Mouse (Mus musculus) MEL (cell line): Measurements from ENCODE around the gene Csnk1g2. TPM values are rescaled to one million over a fixed set of nuclear protein-coding genes. Genes with fewer than 3 reads are reported as not detected.

Source experiments
- DNase-seq: peaks from one replicate; pipeline ENCODE4 v3.0.0; 2011; ENCODE audit warnings: low read depth, low spot score
- H3K27ac ChIP-seq: 2 replicates; pipeline ENCODE4 v1.5.1; 2012; ENCODE audit warnings: low read depth, mild to moderate bottlenecking, control low read depth, low read length, moderate library complexity; ENCODE audit not compliant: control insufficient read depth
- H3K27me3 ChIP-seq, 2 experiments: fragments of 150-350 bp in 1 of 2; sonication (generic) in 1 of 2; 2 replicates each; pipeline ENCODE4 v1.6.1; 2012; ENCODE audit warnings: low read length in 2 of 2, mild to moderate bottlenecking in 2 of 2, improper control_type of control experiment in 1 of 2, moderate library complexity in 1 of 2; ENCODE audit not compliant: insufficient read depth in 2 of 2, control insufficient read depth in 1 of 2
- H3K36me3 ChIP-seq, 2 experiments: 2 replicates each; pipeline ENCODE4 v1.6.1; 2012 to 2014; ENCODE audit warnings: low read length in 2 of 2, improper control_type of control experiment in 1 of 2, inconsistent platforms in 1 of 2, mild to moderate bottlenecking in 1 of 2; ENCODE audit not compliant: insufficient read depth in 2 of 2, control insufficient read depth in 1 of 2
- H3K4me1 ChIP-seq, 2 experiments: fragments of 150-350 bp in 1 of 2; sonication (generic) in 1 of 2; 2 replicates each; pipeline ENCODE4 v1.6.1; 2012; ENCODE audit warnings: low read length in 2 of 2, improper control_type of control experiment in 1 of 2, mild to moderate bottlenecking in 1 of 2; ENCODE audit not compliant: insufficient read depth in 2 of 2, control insufficient read depth in 1 of 2
- H3K4me3 ChIP-seq, 2 experiments: fragments of 150-350 bp in 1 of 2; sonication (generic) in 1 of 2; 2 replicates each; pipeline ENCODE4 v1.5.1; 2012; ENCODE audit warnings: low read depth in 2 of 2, low read length in 2 of 2, mild to moderate bottlenecking in 2 of 2, moderate library complexity in 2 of 2, control low read depth in 1 of 2, improper control_type of control experiment in 1 of 2; ENCODE audit not compliant: control insufficient read depth in 1 of 2, insufficient read depth in 1 of 2
- H3K79me2 ChIP-seq: 2 replicates; pipeline ENCODE4 v1.6.1; 2012; ENCODE audit warnings: mild to moderate bottlenecking, low read length, moderate library complexity; ENCODE audit not compliant: control insufficient read depth, poor library complexity, insufficient read depth
- H3K9ac ChIP-seq: 2 replicates; pipeline ENCODE4 v1.6.1; 2012; ENCODE audit warnings: low read depth, mild to moderate bottlenecking, control low read depth, low read length, moderate library complexity; ENCODE audit not compliant: control insufficient read depth, poor library complexity, severe bottlenecking
- H3K9me3 ChIP-seq: fragments of 150-350 bp; sonication (generic); replicated peaks from 2 replicates; pipeline ENCODE4 v1.6.1; 2012; ENCODE audit warnings: mild to moderate bottlenecking, low read length, improper control_type of control experiment, moderate library complexity; ENCODE audit not compliant: insufficient read depth
- BHLHE40 ChIP-seq: IDR thresholded peaks from 2 replicates; pipeline ENCODE4 v1.6.1; 2012; ENCODE audit warnings: low read depth, mild to moderate bottlenecking, inconsistent platforms, low read length, improper control_type of control experiment, borderline replicate concordance
- CTCF ChIP-seq, 3 experiments: IDR thresholded peaks in 2 of 3; conservative IDR thresholded peaks in 1 of 3; 2 replicates each; pipeline ENCODE4 v1.5.1; 2011 to 2012; ENCODE audit warnings: low read length in 3 of 3, low read depth in 2 of 3, mild to moderate bottlenecking in 2 of 3, improper control_type of control experiment in 1 of 3, inconsistent platforms in 1 of 3, mixed read lengths in 1 of 3, moderate library complexity in 1 of 3; ENCODE audit not compliant: control insufficient read depth in 1 of 3, insufficient read depth in 1 of 3, poor library complexity in 1 of 3, severe bottlenecking in 1 of 3
- E2F4 ChIP-seq: IDR thresholded peaks from 2 replicates; pipeline ENCODE4 v1.6.1; 2011; ENCODE audit warnings: low read depth, low read length, improper control_type of control experiment, borderline replicate concordance
- ELF1 ChIP-seq: IDR thresholded peaks from 2 replicates; pipeline ENCODE4 v1.6.1; 2014; ENCODE audit warnings: low read depth, mild to moderate bottlenecking, inconsistent platforms, low read length, improper control_type of control experiment, moderate library complexity
- ETS1 ChIP-seq: IDR thresholded peaks from 2 replicates; pipeline ENCODE4 v1.6.1; 2012; ENCODE audit warnings: low read depth, mild to moderate bottlenecking, inconsistent platforms, low read length, improper control_type of control experiment, moderate library complexity
- GABPA ChIP-seq: IDR thresholded peaks from 2 replicates; pipeline ENCODE4 v1.6.1; 2012; ENCODE audit warnings: low read depth, mild to moderate bottlenecking, inconsistent platforms, low read length, improper control_type of control experiment, moderate library complexity
- JUND ChIP-seq: IDR thresholded peaks from 2 replicates; pipeline ENCODE4 v1.6.1; 2011; ENCODE audit warnings: low read depth, mild to moderate bottlenecking, improper control_type of control experiment, low read length
- KAT2A ChIP-seq: conservative IDR thresholded peaks from 2 replicates; pipeline ENCODE4 v1.6.1; 2012; ENCODE audit warnings: low read depth, low read length, improper control_type of control experiment, inconsistent platforms
- MAZ ChIP-seq: IDR thresholded peaks from 2 replicates; pipeline ENCODE4 v1.6.1; 2012; ENCODE audit warnings: low read depth, mild to moderate bottlenecking, inconsistent platforms, low read length, improper control_type of control experiment
- MXI1 ChIP-seq: IDR thresholded peaks from 2 replicates; pipeline ENCODE4 v1.6.1; 2011; ENCODE audit warnings: mild to moderate bottlenecking, low read depth, low read length, improper control_type of control experiment
- MYB ChIP-seq: IDR thresholded peaks from 2 replicates; pipeline ENCODE4 v1.6.1; 2011; ENCODE audit warnings: mild to moderate bottlenecking, low read depth, low read length, improper control_type of control experiment
- MYC ChIP-seq: IDR thresholded peaks from 2 replicates; pipeline ENCODE4 v1.6.1; 2011; ENCODE audit warnings: low read depth, mild to moderate bottlenecking, low read length, improper control_type of control experiment, moderate library complexity
- POLR2A ChIP-seq, 2 experiments: IDR thresholded peaks; 2 replicates each; pipeline ENCODE4 v1.6.1; 2011 to 2012; ENCODE audit warnings: low read length in 2 of 2, mild to moderate bottlenecking in 2 of 2, control low read depth in 1 of 2, improper control_type of control experiment in 1 of 2, low read depth in 1 of 2, moderate library complexity in 1 of 2; ENCODE audit not compliant: control insufficient read depth in 1 of 2, insufficient read depth in 1 of 2, poor library complexity in 1 of 2
- POLR2AphosphoS2 ChIP-seq: IDR thresholded peaks from 2 replicates; pipeline ENCODE4 v1.6.1; 2011; ENCODE audit warnings: low read length, improper control_type of control experiment
- POLR2AphosphoS5 ChIP-seq: IDR thresholded peaks from 2 replicates; pipeline ENCODE4 v1.6.1; 2012; ENCODE audit warnings: low read depth, borderline replicate concordance, mild to moderate bottlenecking, inconsistent platforms, low read length, moderate library complexity, mixed read lengths
- SMC3 ChIP-seq: IDR thresholded peaks from 2 replicates; pipeline ENCODE4 v1.6.1; 2011; ENCODE audit warnings: low read depth, low read length, improper control_type of control experiment
- TAL1 ChIP-seq: IDR thresholded peaks from 2 replicates; pipeline ENCODE4 v1.6.1; 2012; ENCODE audit warnings: mild to moderate bottlenecking, inconsistent platforms, low read length, moderate library complexity, mixed read lengths
- TBP ChIP-seq: IDR thresholded peaks from 2 replicates; pipeline ENCODE4 v1.8.0; 2011; ENCODE audit warnings: low read depth, low read length, improper control_type of control experiment
- USF1 ChIP-seq: IDR thresholded peaks from 2 replicates; pipeline ENCODE4 v1.6.1; 2014; ENCODE audit warnings: low read depth, mild to moderate bottlenecking, inconsistent platforms, low read length, improper control_type of control experiment, moderate library complexity
- USF2 ChIP-seq, 2 experiments: IDR thresholded peaks; 2 replicates each; pipeline ENCODE4 v1.6.1; 2011 to 2012; ENCODE audit warnings: improper control_type of control experiment in 2 of 2, low read length in 2 of 2, borderline replicate concordance in 1 of 2, inconsistent platforms in 1 of 2, low read depth in 1 of 2, mild to moderate bottlenecking in 1 of 2; ENCODE audit not compliant: insufficient read depth in 1 of 2
- ZKSCAN1 ChIP-seq: IDR thresholded peaks from 2 replicates; pipeline ENCODE4 v1.6.1; 2012; ENCODE audit warnings: low read depth, mild to moderate bottlenecking, inconsistent platforms, low read length, improper control_type of control experiment, moderate library complexity
- ZMIZ1 ChIP-seq: IDR thresholded peaks from 2 replicates; pipeline ENCODE4 v1.6.1; 2012; ENCODE audit warnings: low read depth, mild to moderate bottlenecking, inconsistent platforms, low read length, improper control_type of control experiment, moderate library complexity
- ZNF384 ChIP-seq: IDR thresholded peaks from 2 replicates; pipeline ENCODE4 v1.6.1; 2012; ENCODE audit warnings: low read depth, mild to moderate bottlenecking, inconsistent platforms, low read length, improper control_type of control experiment
- polyA plus RNA-seq, 2 experiments: library from polyadenylated mRNA; stranded (reverse) in 1 of 2; unstranded in 1 of 2; fragments of >175 nt in 1 of 2; fragments of >200 nt in 1 of 2; gene quantifications; 2 replicates each; pipeline versions ENCODE4 v1.2.1 to v1.2.4; 2012; ENCODE audit warnings: low replicate concordance in 2 of 2, low read depth in 1 of 2; ENCODE audit not compliant: insufficient read length in 2 of 2, insufficient read depth in 1 of 2, missing spikeins in 1 of 2
- total RNA-seq: library from RNA; depleted of rRNA; stranded (reverse); fragments of 300-350 nt; gene quantifications from 2 replicates; pipeline ENCODE4 v1.2.3, GENCODE M21; 2012

Gene Csnk1g2
- total and polyA plus RNA-seq, 3 experiments: 132 to 231 TPM; not detected in 1

- TF ChIP-seq POLR2AphosphoS2 (no peak), E2F4 (no peak), USF2 (IDR thresholded peaks at IDR 0.05; ENCODE audit: borderline replicate concordance in 1 of 2, insufficient read depth in 1 of 2, low read depth in 1 of 2, low read length in 2 of 2) (no peak), TBP (no peak), ELF1 (no peak)
- TF ChIP-seq, all 39 proteins: peak for 10
Observed at GRCm38 (mm10) chr10:80661149-80661548, 38.5 kb downstream of the Csnk1g2 start (continued).

- Histone ChIP-seq H3K27me3 (no peaks in the 10 kb centered on the region), H3K79me2 (no peaks in the 10 kb centered on the region; the same call in 1 of the 2 replicates), H3K4me3 (no peak overlapping the region), H3K9me3 (no peaks in the 10 kb centered on the region), H3K9ac (peak overlapping the region; percentile 61), H3K4me1 (peaks cover 5 to 26% of the 10 kb centered on the region in 2 experiments), H3K27ac (peak overlapping the region; percentile 50), H3K36me3 (peaks cover 0 to 14% of the 10 kb centered on the region in 2 experiments; a peak in 3 of 4 replicates)
- DNase-seq: peak; percentile 62
- TF ChIP-seq TAL1 (peak; percentile 33), BHLHE40 (peak; percentile 71; the same call in 1 of the 2 replicates), MYC (peak; percentile 63; the same call in 1 of the 2 replicates), USF1 (peak; percentile 54; the same call in 1 of the 2 replicates), POLR2A (IDR thresholded peaks at IDR 0.05; ENCODE audit: control insufficient read depth in 1 of 2, insufficient read depth in 1 of 2, low read depth in 1 of 2, low read length in 2 of 2, poor library complexity in 1 of 2) (no peak), MXI1 (peak; percentile 83; the same call in 1 of the 2 replicates), E2F4 (no peak)
Observed at GRCm38 (mm10) chr10:80663485-80664196, 41.0 kb downstream of the Csnk1g2 start.

DNA sequence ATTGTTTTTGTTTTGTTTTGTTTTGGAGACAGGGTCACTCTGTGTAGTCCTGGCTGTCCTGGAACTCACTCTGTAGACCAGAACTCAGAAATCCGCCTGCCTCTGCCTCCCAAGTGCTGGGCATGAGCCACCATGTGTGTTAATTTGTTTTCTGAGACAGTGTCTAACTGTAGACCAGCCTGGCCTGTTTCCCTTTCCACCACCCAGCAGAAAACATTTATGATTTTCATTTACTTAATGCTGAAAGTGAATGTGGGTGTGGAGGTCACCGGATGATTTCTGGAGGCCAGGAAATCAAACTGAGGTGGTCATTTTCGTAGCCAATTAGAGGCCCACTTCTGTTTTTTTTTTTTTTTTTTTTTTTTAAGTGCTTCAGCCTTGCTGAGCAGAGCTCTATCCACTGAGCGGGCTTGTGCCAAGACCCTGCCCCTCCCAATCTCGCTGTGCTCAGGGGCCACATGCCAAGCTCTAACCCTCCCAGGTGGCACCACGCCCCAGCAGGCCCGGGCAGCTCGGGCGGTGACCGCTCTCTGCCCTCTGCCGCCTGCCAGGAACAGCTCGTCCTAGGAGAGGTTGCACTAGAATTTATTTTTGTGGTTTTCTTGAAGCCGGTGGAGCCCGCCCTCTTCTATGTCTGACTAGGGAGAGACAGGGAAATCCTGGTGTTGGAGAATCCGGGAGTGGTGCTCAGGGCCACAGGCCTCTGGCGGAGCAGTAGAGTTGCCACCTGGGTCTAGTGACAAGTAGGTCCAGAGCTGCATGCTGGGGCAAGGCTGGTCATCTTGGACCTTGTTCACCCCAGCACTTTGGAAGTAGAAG lies 41.8 kb downstream of the Csnk1g2 start:
- Histone ChIP-seq H3K36me3 (peaks cover 0 to 14% of the 10 kb centered on the region in 2 experiments), H3K9me3 (no peaks in the 10 kb centered on the region)
- DNase-seq: peak; percentile 64
- no peak for TF ChIP-seq BHLHE40
- TF ChIP-seq CTCF (IDR thresholded peaks at IDR 0.05 in 2 of 3, conservative IDR thresholded peaks at IDR 0.05 in 1 of 3; ENCODE audit: control insufficient read depth in 1 of 3, insufficient read depth in 1 of 3, low read depth in 2 of 3, low read length in 3 of 3, poor library complexity in 1 of 3, severe bottlenecking in 1 of 3): no peak
- TF ChIP-seq GABPA: no peak
- TF ChIP-seq POLR2AphosphoS5: no peak
- no peak for TF ChIP-seq ZMIZ1
- TF ChIP-seq JUND: no peak
- TF ChIP-seq SMC3: no peak
- TF ChIP-seq MYB: no peak
- peak; percentile 57; the same call in 1 of the 2 replicates for TF ChIP-seq MXI1
- no peak for TF ChIP-seq USF2 (IDR thresholded peaks at IDR 0.05; ENCODE audit: borderline replicate concordance in 1 of 2, insufficient read depth in 1 of 2, low read depth in 1 of 2, low read length in 2 of 2)
- no peak for TF ChIP-seq MAZ
- TF ChIP-seq ZNF384: peak; percentile 95
- 0 out of 2 replicates have a peak, but pooled peaks have one; percentile 10 for TF ChIP-seq ETS1
- TF ChIP-seq KAT2A: no peak
- no peak for TF ChIP-seq ZKSCAN1
- TF ChIP-seq, all 39 proteins: peak for 3
- peaks cover 5 to 24% of the 10 kb centered on the region in 2 experiments for H3K4me1 ChIP-seq
- H3K4me3 ChIP-seq: peak overlapping the region; percentile 6 to 30
- H3K79me2 ChIP-seq: no peaks in the 10 kb centered on the region; the same call in 1 of the 2 replicates
- H3K9ac ChIP-seq: peak overlapping the region; percentile 61
- peak overlapping the region; percentile 50 for H3K27ac ChIP-seq
- no peaks in the 10 kb centered on the region for H3K27me3 ChIP-seq
